Mouse (Mus musculus) layer of hippocampus, postnatal 36 days (tissue): ENCODE measurements around the gene Scmh1. TPM values are rescaled to one million over a fixed set of nuclear protein-coding genes. Genes with fewer than 3 reads are reported as not detected.

ENCODE experiments used
- DNase-seq, 2 experiments: peaks; one replicate each; pipeline ENCODE4 v3.0.0; 2022
- total RNA-seq, 2 experiments: library from RNA; stranded (reverse); gene quantifications; 2 replicates each; pipeline ENCODE4 v1.2.3; 2021

The Scmh1 gene
- total RNA-seq, 2 experiments from 2014 or later = 86.8 to 97.9 TPM

- DNase-seq = no peak
These were observed 941 bp downstream of the Scmh1 start for GRCm38 (mm10) chr4:120405806-120406638.

- DNase-seq = no peak
These were observed 1.7 kb downstream of the Scmh1 start for GRCm38 (mm10) chr4:120406639-120407273.

- no peak for DNase-seq
These were observed 13.0 kb downstream of the Scmh1 start for GRCm38 (mm10) chr4:120418053-120418452.

GRCm38 (mm10) chr4:120420193-120420592 is 15.1 kb downstream of the Scmh1 start:
- DNase-seq = no peak

GRCm38 (mm10) chr4:120420685-120421084 is 15.6 kb downstream of the Scmh1 start:
- DNase-seq = no peak

GRCm38 (mm10) chr4:120430601-120431000 is 25.5 kb downstream of the Scmh1 start:
- DNase-seq = no peak

- DNase-seq = no peak
These were observed 27.7 kb downstream of the Scmh1 start for GRCm38 (mm10) chr4:120432599-120433373.

- DNase-seq = no peak
These were observed 56.7 kb downstream of the Scmh1 start for GRCm38 (mm10) chr4:120461741-120462140.

- no peak for DNase-seq
These were observed 67.9 kb downstream of the Scmh1 start for GRCm38 (mm10) chr4:120472946-120473345.

- no peak for DNase-seq
These were observed 82.6 kb downstream of the Scmh1 start for GRCm38 (mm10) chr4:120487707-120488106.

GRCm38 (mm10) chr4:120506955-120507354 is 101.9 kb downstream of the Scmh1 start:
- DNase-seq = no peak

- DNase-seq = no peak
These were observed 106.1 kb downstream of the Scmh1 start for GRCm38 (mm10) chr4:120511203-120511602.

- no peak for DNase-seq
These were observed 109.3 kb downstream of the Scmh1 start for GRCm38 (mm10) chr4:120514366-120514765.

GRCm38 (mm10) chr4:120516491-120516890 is 111.4 kb downstream of the Scmh1 start:
- no peak for DNase-seq

- no peak for DNase-seq
These were observed 111.8 kb downstream of the Scmh1 start for GRCm38 (mm10) chr4:120516907-120517306.

GRCm38 (mm10) chr4:120517335-120517734 is 112.3 kb downstream of the Scmh1 start:
- DNase-seq = no peak

- no peak for DNase-seq
These were observed 116.7 kb downstream of the Scmh1 start for GRCm38 (mm10) chr4:120521761-120522160.

GRCm38 (mm10) chr4:120522351-120522750 is 117.3 kb downstream of the Scmh1 start:
- no peak for DNase-seq

- no peak for DNase-seq
These were observed 118.0 kb downstream of the Scmh1 start for GRCm38 (mm10) chr4:120523092-120523491.

- no peak for DNase-seq
These were observed 123.1 kb downstream of the Scmh1 start for GRCm38 (mm10) chr4:120528171-120528570.

- no peak for DNase-seq
These were observed 126.9 kb downstream of the Scmh1 start, which contains the start of gene Slfnl1 for GRCm38 (mm10) chr4:120531986-120532385. Slfnl1 (plus strand) TSS chr4:120532231.

- no peak for DNase-seq
These were observed 133.6 kb downstream of the Scmh1 start for GRCm38 (mm10) chr4:120538664-120539063.

- no peak for DNase-seq
These were observed 139.8 kb downstream of the Scmh1 start for GRCm38 (mm10) chr4:120544896-120545295.
